Mouse (Mus musculus): ENCODE data around the gene Sag.

GRCm38 (mm10) chr1:87771724-87772123 is 31.8 kb upstream of the Sag start:
- TF ChIP-seq EP300 (optimal IDR thresholded peaks at IDR 0.05) (no peak), CTCF (IDR thresholded peaks at IDR 0.05; ENCODE audit: low read depth) (no peak)

All from stomach, postnatal 0 days (tissue).